Mouse (Mus musculus) small intestine, adult 2 months (tissue): Measurements from ENCODE around the gene Pygm.

Experiments
- CTCF ChIP-seq: fragments of 200-500 bp; IDR thresholded peaks from 2 replicates; pipeline ENCODE4 v1.5.1; 2012; ENCODE audit warnings: low read depth, mild to moderate bottlenecking, control low read depth, inconsistent platforms, low read length, moderate library complexity, mixed read lengths; ENCODE audit not compliant: insufficient replicate concordance, insufficient read length; ENCODE audit errors: extremely low read depth
- POLR2A ChIP-seq: fragments of 200-500 bp; IDR thresholded peaks from 2 replicates; pipeline ENCODE4 v1.6.1; 2012; ENCODE audit warnings: low read depth, mild to moderate bottlenecking, control low read depth, inconsistent platforms, low read length, moderate library complexity

DNA sequence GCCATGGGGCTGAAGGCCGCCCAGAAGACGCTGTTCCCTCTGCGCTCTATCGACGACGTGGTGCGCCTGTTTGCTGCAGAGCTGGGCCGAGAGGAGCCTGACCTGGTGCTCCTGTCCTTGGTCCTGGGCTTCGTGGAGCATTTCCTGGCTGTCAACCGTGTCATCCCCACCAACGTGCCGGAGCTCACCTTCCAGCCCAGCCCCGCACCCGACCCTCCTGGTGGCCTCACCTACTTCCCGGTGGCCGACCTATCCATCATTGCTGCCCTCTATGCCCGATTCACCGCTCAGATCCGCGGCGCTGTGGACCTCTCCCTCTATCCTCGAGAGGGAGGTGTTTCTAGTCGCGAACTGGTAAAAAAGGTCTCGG is 48.8 kb upstream of the Pygm start:
- no peak for TF ChIP-seq CTCF
- no peak for TF ChIP-seq POLR2A
